Mouse (Mus musculus): ENCODE results near the gene Pias3. TPM values are rescaled to one million over a fixed set of nuclear protein-coding genes. Genes with fewer than 3 reads are reported as not detected.
"Not testable (repeated sequence)": the region's sequence is repeated elsewhere in the genome, so short reads cannot be mapped to it uniquely, and the experiment has no call there.

The Pias3 gene
- total RNA-seq, 2 experiments from 2014 or later = 34.5 to 34.8 TPM

DNA sequence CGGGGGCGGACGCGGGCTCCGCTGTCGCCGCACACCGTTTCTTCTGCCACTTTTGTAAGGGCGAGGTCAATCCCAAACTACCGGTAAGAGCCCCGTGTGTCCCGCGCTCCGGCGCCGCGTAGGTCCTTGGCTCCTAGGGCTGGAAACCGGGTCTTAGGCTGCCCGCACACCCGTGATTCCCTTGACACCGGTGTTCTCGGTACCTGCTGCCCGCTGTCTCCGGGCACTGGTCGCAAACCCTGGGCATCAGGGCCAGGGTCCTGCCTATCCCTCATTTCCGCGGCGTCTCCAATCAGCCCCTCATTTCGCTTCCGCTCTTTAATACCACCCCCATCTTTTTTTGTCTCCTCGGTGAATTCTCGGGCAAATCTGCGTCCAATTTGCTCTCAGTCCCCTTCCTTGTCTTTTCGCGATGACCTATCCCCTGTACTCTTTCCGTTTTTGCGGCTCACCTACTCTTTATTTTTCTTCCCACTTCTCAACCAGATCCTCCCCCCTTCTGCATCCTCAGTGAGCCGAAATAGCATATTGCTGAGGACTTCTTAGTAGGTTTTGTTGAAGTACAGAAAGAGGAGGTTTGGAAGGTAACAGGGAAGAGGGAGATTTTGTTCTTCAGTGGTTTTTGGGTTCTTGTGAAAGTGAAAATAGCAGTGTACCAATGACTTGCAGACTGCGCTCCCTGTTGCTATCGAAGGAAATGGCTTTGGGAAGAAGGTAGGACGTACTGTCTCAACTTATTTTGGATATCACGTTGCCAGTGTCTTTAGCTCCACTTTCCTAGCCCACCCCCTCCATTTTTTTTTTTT, 31.8 kb downstream of the Pias3 start:
- DNase-seq (ENCODE audit: low spot score in 2 of 2) = peak in 1 of 2 experiments; percentile 32

DNA sequence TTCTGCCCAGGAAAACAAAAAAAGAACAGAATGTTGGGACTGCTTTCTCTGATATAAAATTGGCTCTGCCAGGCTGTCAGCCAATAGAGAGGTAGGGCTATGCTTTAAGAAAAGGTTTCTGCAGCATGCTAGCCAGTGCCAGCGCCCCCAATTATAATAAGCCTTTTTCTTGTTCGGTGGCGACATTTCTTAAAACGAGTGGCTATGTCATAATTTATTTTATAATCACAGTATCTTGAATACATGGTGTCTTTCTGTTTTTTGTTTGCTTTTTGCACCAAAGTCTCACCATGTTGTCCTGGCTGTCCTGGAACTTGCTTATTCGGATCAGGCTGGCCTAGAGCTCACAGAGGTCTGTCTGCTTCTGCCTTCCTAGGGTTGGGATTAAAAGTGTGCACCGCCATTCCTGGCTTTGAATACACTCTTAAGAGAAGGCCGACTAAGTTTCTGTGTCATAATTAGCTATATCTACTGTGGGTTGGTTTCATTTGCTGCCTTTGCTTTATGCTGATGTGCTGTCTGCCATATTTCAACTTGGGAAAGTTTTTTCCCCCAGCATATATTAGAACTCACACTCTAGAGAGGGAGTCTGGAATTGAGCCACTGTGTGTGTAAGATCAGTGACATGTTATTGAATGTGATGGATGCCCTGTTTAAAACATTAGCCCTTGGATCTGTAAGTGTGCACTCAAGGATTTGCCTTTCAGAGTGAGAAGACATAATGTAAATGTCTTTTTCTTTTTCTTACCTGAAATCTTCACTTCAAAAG, 32.6 kb downstream of the Pias3 start:
- no peak for DNase-seq (ENCODE audit: low spot score in 2 of 2)

DNA sequence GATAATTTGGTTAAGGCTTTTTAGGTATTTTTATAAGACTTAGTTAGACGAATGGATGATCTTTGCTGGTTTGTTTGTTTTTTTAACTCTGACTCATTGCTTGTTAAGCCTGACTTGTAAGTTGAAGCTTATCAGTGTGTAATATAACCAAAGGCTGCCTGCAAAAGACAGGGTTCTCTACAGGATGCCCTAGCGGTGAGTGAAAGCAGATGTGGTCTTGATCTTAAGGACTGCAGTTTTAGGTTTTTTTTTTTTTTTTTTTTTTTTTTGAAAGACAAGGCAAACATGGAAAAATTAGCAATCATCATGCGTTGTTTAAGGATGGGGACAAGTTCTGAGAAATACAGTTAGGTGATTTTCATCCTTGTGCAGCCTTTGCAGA, 33.2 kb downstream of the Pias3 start:
- no peak for DNase-seq (ENCODE audit: low spot score in 2 of 2)

- no peak for DNase-seq (ENCODE audit: low spot score in 2 of 2)
Measured at GRCm38 (mm10) chr3:96730785-96731184, 34.6 kb downstream of the Pias3 start.

GRCm38 (mm10) chr3:96733984-96734383, 37.8 kb downstream of the Pias3 start:
- no peak for DNase-seq (ENCODE audit: low spot score in 2 of 2)

DNA sequence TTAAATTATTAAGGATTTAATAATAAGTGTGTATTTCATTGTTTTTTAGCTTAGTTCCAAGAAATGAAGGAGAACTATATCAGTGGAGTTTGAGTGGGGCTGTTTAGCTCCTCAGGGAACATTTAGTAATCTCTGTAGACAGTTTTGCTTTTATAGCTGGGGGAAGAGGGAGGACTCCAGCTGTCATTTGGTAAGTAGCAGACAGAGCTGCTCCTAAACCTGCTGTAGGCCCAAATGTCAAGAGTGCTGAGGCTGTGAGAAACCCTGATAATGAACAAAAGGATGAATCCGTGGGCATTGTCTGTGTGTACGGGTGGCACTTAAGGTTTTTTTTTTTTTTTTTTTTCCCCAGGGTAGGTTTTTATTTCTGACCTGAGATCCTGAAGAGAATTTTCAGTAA, 39.0 kb downstream of the Pias3 start:
- no peak for DNase-seq (ENCODE audit: low spot score in 2 of 2)

DNA sequence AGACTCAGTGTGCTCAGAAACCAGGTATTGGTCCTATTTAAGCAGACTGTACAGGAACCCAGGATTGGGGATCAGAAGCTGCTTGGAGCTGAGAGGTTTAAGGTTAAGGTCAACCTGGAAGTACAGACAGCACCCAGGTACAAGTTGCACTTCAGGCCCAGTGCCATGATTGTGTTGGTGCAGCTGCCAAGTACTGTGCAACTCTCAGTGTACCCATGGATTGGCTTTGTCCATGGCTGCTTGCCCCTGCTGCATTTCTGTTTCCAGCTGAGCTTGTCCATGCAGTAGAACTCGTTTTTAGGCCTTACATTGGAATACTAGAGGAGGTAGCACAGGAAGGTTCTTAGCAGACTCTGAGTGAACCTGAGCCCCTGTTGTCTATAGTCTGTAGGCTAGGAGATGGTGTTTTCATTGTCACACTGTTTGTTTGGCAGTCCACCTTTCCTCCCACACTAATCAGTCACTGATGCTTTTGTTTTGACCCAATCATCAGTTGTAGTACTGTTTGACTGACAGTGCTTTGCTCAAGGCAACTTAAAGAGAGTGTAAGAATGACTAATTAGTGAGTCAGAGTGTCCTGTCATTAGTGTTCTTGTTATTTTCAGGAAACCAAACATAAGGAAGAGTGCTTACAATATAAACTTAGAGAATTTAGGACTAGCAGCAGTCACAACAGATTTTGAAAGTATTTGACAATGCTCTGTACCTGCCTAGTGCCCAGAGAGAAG, 41.0 kb downstream of the Pias3 start:
- no peak for DNase-seq (ENCODE audit: low spot score in 2 of 2)

GRCm38 (mm10) chr3:96737995-96738394, 41.8 kb downstream of the Pias3 start:
- no peak for DNase-seq (ENCODE audit: low spot score in 2 of 2)

GRCm38 (mm10) chr3:96740279-96740678, 44.1 kb downstream of the Pias3 start:
- not testable (repeated sequence) for DNase-seq (ENCODE audit: low spot score in 2 of 2)

- no peak for DNase-seq (ENCODE audit: low spot score in 2 of 2)
Measured at GRCm38 (mm10) chr3:96744348-96744747, 48.2 kb downstream of the Pias3 start.

DNA sequence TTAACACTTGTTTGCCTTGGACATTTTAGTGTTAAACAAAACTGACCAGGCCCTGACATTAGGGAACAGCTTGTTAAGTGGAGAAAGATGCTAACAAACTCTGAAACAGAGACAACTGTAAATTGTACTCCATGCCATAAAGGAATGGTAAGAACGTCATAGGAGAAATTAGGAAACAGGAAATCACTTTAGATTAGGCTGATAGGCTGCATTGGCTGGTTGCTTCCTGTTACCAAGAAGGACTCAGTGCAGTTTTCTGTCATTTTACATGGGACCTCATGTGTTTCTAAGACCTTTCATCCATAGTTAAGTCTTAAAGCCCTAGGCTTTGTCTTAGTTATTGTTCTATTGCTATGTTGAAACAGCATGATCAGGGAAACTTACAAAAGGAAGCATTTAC, 50.6 kb downstream of the Pias3 start:
- no peak for DNase-seq (ENCODE audit: low spot score in 2 of 2)

Other genes starting within 250 kb of the Pias3 start
- gene BC107364, start 244.1 kb upstream of the Pias3 start, total RNA-seq (2021) = not detected
- 1 to 10 TPM; 1.3 to 1.5 TPM for gene Hfe2, start 171.2 kb upstream of the Pias3 start, total RNA-seq (2021)
- gene Txnip, start 138.4 kb upstream of the Pias3 start, total RNA-seq (2021) = 10 to 100 TPM; 19.4 to 25.9 TPM
- gene Gm16253, start 119.4 kb upstream of the Pias3 start, total RNA-seq (2021) = not detected
- gene Polr3gl, start 102.2 kb upstream of the Pias3 start, total RNA-seq (2021) = 10 to 100 TPM; 24.0 to 24.8 TPM
- 10 to 100 TPM; 67.3 to 77.4 TPM for gene Ankrd34a, start 99.7 kb upstream of the Pias3 start, total RNA-seq (2021)
- gene Lix1l, start 95.2 kb upstream of the Pias3 start, total RNA-seq (2021) = 10 to 100 TPM; 20.8 to 21.5 TPM
- 10 to 100 TPM; 41.5 to 49.6 TPM for gene Rbm8a, start 66.5 kb upstream of the Pias3 start, total RNA-seq (2021)
- gene Pex11b, start 61.0 kb upstream of the Pias3 start, total RNA-seq (2021) = 10 to 100 TPM; 59.1 to 65.7 TPM
- under 1 TPM; 0.59 to 0.65 TPM for gene Gm42957, start 60.9 kb upstream of the Pias3 start, total RNA-seq (2021)
- gene Itga10, start 50.8 kb upstream of the Pias3 start, total RNA-seq (2021) = 1 to 10 TPM; 2.3 to 2.5 TPM
- gene Ankrd35, start 26.3 kb upstream of the Pias3 start, total RNA-seq (2021) = 1 to 10 TPM; 8.1 to 9.0 TPM
- gene Nudt17, start 12.2 kb downstream of the Pias3 start, total RNA-seq (2021) = 10 to 100 TPM; 12.4 to 14.9 TPM
- gene Polr3c, start 31.2 kb downstream of the Pias3 start, total RNA-seq (2021) = 10 to 100 TPM; 21.5 to 24.8 TPM
- 10 to 100 TPM; 61.8 to 65.3 TPM for gene Rnf115, start 31.3 kb downstream of the Pias3 start, total RNA-seq (2021)
- under 1 TPM in 1 of 2 experiments, not detected in 1; 0.23 TPM for gene Pdzk1, start 132.9 kb downstream of the Pias3 start, total RNA-seq (2021)
- not detected for gene Cd160, start 133.0 kb downstream of the Pias3 start, total RNA-seq (2021)
- under 1 TPM; 0.37 to 0.73 TPM for gene Gja5, start 208.3 kb downstream of the Pias3 start, total RNA-seq (2021)
- gene Gpr89, start 209.0 kb downstream of the Pias3 start, total RNA-seq (2021) = 10 to 100 TPM; 46.9 to 51.0 TPM
- not detected for gene Gja8, start 229.6 kb downstream of the Pias3 start, total RNA-seq (2021)